Mouse (Mus musculus): ENCODE results near the gene Got1.
A peak's percentile ranks its signal among the peaks of the same experiment; 100 is the strongest.

Gene Got1

GRCm38 (mm10) chr19:43479431-43479830, 45.0 kb downstream of the Got1 start:
- no peak for DNase-seq (ENCODE audit: low spot score)

GRCm38 (mm10) chr19:43478891-43479290, 45.5 kb downstream of the Got1 start:
- peak; percentile 82 for DNase-seq (ENCODE audit: low spot score)

- DNase-seq (ENCODE audit: low spot score): no peak
These were observed 47.0 kb downstream of the Got1 start for GRCm38 (mm10) chr19:43477436-43477835.

- no peak for DNase-seq (ENCODE audit: low spot score)
These were observed 48.3 kb downstream of the Got1 start for GRCm38 (mm10) chr19:43476063-43476462.

- DNase-seq (ENCODE audit: low spot score): no peak
These were observed 48.8 kb downstream of the Got1 start for GRCm38 (mm10) chr19:43475642-43476041.

- no peak for DNase-seq (ENCODE audit: low spot score)
These were observed 51.6 kb downstream of the Got1 start for GRCm38 (mm10) chr19:43472781-43473180.

- DNase-seq (ENCODE audit: low spot score): no peak
These were observed 52.1 kb downstream of the Got1 start for GRCm38 (mm10) chr19:43472331-43472730.

- no peak for DNase-seq (ENCODE audit: low spot score)
These were observed 55.1 kb downstream of the Got1 start for GRCm38 (mm10) chr19:43469333-43469732.

GRCm38 (mm10) chr19:43467927-43468685, 56.3 kb downstream of the Got1 start:
- peak; percentile 53 for DNase-seq (ENCODE audit: low spot score)

GRCm38 (mm10) chr19:43465601-43466255, 58.7 kb downstream of the Got1 start:
- no peak for DNase-seq (ENCODE audit: low spot score)

GRCm38 (mm10) chr19:43465076-43465475, 59.3 kb downstream of the Got1 start:
- no peak for DNase-seq (ENCODE audit: low spot score)

- DNase-seq (ENCODE audit: low spot score): no peak
These were observed 60.1 kb downstream of the Got1 start for GRCm38 (mm10) chr19:43464294-43464687.

- DNase-seq (ENCODE audit: low spot score): no peak
These were observed 60.7 kb downstream of the Got1 start for GRCm38 (mm10) chr19:43463546-43464293.

- DNase-seq (ENCODE audit: low spot score): no peak
These were observed 62.3 kb downstream of the Got1 start for GRCm38 (mm10) chr19:43462141-43462540.

- DNase-seq (ENCODE audit: low spot score): no peak
These were observed 63.9 kb downstream of the Got1 start for GRCm38 (mm10) chr19:43460481-43460880.

GRCm38 (mm10) chr19:43459948-43460347, 64.5 kb downstream of the Got1 start:
- no peak for DNase-seq (ENCODE audit: low spot score)

- no peak for DNase-seq (ENCODE audit: low spot score)
These were observed 71.4 kb downstream of the Got1 start for GRCm38 (mm10) chr19:43453025-43453424.

GRCm38 (mm10) chr19:43452176-43452575, 72.2 kb downstream of the Got1 start:
- peak; percentile 69 for DNase-seq (ENCODE audit: low spot score)

GRCm38 (mm10) chr19:43451563-43451962, 72.8 kb downstream of the Got1 start:
- no peak for DNase-seq (ENCODE audit: low spot score)
